Mouse (Mus musculus): ENCODE data around the gene Gm17949.
A peak's percentile ranks its signal among the peaks of the same experiment; 100 is the strongest.
"Not testable (repeated sequence)": the region's sequence is repeated elsewhere in the genome, so short reads cannot be mapped to it uniquely, and the experiment has no call there.

The Gm17949 gene

GRCm38 (mm10) chr17:57051679-57052078, 40.4 kb downstream of the Gm17949 start:
- not testable (repeated sequence) for DNase-seq

DNA sequence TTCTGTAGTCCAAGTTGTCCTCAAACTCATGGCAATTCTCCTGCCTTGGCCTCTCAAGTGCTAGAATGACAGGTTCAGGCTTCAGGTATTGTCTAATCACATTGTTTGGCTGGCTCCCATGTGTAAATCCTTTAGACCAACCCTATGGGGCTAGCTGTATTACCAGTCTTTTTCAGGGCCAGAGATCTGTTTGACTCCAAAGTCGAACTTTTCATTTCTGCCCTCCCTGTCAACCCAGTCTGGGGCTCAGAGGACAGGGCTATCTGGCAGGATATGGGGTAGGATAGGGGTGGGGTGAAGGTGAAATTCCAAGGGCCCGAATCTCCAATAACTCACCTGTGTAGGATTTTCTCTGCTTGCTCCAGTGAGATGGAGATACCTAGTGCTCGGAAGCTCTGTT, 45.0 kb downstream of the Gm17949 start:
- no peak for DNase-seq

DNA sequence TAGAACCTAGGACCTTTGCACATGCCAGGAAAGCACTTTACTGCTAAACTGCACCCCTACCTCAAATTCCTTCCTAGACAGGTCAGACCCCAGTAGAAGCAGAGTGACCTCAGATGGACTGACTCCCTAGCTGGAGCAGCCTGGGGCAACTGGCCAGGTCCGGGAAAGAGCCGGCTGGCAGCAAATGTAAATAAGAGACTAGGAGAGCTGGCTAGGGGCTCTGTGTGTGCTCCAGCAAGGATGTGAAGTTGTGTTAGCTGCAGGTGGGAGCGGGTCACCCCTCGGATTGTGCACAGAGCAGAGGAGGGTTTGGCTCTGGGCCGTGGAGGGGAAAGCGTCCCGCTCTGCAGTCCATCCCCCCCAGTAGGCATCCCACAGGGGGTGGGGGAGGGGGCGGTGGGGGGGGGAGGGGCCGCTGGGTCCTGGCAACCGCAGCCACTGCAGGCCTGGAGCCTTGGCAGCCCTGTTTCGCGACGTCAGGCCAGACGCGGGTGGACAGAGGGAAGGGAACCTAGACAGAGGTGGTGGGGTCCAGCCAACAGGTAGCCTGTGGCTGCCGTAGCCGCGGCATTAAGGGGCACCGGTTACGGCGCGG, 47.7 kb downstream of the Gm17949 start, which contains the start of gene Crb3:
Gene Crb3 (plus strand): TSS at position 215 of the 595 bp plus-strand sequence.
- DNase-seq = peak; percentile 60

DNA sequence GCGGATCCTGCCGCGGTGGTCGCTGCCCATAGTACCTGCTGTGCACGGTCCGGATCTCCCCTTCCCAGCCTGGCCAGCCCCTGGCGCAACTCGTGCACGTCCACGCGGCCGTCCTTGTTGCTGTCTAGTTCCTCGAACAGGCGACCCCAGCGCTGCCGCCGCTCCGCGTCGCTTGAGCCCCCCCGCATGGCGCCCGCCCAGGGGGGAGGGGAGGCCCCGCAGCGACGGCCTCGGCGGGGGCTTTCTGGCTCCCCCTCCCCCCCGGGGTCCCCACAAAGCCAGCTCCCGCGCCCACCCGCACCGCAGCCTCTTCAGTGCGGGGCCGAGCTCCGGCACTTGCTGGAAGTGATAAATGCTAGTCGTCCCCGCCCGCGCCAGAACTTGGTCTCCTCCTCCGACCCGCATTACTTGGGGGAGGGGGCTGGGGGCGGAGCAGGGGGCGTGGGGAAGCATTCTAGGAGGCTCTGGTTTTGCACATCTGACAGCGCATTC, 48.3 kb downstream of the Gm17949 start, which contains the start of gene Slc25a23:
Gene Slc25a23 (minus strand): TSS at position 378 of the 492 bp plus-strand sequence.
- DNase-seq = peak; percentile 73

DNA sequence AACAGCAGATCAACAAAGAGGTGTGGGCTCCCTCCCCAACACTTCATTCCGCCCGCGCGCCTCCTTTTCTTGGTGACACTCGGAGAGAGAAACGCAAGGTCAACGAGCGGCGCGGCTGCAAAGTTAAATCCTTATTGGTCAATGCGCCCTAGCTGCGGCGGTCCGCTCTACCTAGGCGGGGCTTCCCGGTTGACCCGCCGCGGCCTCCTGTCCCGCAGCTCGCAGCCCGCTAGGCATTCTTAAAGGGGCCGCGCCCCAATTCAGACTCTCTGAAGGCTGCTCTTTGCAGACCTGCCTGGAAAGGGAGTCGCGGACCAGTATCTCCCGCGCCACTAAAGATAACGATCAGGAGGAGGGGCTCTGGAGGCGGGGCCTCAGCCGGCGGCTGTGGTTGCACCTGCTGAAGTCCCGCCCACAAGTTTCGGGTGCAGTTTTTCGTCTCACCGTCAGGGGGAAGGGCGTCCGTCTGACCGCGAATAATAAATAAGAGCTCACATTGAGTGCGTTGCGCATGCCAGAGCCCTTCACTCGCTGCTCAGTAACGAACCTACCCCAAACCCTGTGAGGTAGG, 49.0 kb downstream of the Gm17949 start:
- peak; percentile 98 for DNase-seq

DNA sequence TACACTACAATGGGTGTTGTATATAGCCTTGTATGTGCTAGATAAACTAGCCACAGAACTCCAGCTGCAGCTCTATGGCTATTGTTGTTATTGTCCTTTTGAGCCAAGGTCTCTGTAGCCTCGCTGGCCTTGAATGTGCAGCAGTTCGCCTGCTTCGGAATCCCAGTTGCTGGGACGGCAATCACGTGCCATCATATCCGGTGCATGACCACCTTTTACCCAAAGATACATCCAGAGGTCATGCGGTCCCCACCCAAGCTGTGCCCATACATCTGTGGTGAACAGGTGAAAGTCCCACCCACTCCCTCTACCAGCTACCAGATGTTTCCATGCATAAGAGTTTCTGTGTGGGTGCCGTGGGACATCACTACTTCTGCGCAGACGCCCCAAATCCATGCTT, 49.8 kb downstream of the Gm17949 start:
- DNase-seq = no peak

DNA sequence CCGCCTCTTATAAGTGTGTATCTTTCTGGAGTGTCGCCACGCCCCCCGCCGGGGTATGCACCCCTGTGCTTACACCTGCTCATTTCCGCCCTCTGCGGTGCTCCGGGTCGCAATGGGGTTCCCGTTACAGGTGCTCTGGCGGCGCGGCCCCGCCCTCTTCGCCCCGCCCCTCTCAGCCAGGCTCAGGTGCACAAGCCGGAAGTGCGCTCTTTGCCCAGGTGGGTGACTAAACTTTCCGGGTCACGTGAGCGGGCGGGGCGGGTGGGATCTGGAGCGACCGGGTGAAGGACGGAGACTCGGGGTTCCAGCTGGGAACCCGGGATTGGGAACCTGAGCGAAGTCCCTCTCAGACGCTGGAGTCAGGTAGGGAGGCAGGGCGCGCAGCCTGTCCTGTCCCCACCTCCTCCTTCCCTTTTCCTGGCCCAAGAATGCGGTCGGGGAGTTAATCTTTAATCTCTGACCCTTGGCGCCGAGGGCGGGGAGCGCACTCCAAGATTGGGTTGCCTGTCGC, 50.8 kb downstream of the Gm17949 start:
- DNase-seq = peak; percentile 71

GRCm38 (mm10) chr17:57062548-57062947, 51.3 kb downstream of the Gm17949 start:
- DNase-seq = no peak

GRCm38 (mm10) chr17:57063031-57063430, 51.8 kb downstream of the Gm17949 start:
- no peak for DNase-seq

DNA sequence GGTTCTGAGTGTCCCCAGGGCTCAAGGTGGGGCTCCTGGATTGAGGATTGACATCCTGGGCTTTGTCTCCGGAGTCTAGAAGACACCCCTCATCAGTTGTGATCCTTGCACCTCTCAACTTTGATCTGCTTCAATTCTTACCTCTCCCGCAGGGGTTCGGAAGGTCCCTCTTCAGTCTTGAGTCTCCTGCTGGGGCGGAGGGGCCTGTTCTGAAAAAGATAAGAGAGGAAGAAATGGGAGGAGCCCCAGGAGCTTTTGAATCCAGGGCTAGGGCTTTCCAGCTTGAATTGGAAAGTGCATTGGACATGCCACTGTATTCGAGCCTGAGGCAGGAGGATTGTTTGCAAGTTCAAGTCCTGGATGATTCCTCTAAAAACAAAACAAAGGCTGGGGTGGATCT, 55.6 kb downstream of the Gm17949 start:
- no peak for DNase-seq

DNA sequence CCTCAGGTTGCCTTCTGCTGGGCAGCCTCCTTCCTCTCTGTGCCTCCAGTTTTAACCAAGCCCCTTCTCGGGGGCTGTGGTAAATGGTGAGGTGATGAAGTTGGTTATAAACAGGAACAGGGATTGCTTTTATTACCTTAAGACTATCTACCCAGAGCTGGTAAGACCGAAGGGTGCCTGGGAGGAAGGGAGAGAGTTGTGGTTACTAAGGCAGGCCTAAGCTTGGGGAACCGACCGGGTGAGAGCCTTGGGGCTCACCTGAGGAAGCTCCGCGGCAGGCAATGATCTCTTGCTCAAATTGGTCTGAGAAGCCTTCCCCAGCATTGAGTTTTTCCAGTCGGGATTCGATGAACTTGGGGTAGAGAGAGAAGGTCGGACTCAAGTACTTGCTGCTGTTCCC, 59.0 kb downstream of the Gm17949 start:
- DNase-seq = no peak

GRCm38 (mm10) chr17:57070699-57071098, 59.4 kb downstream of the Gm17949 start:
- no peak for DNase-seq
